Mouse (Mus musculus) layer of hippocampus, postnatal 25 days (tissue): ENCODE data around the gene Zbtb7b. TPM values are rescaled to one million over a fixed set of nuclear protein-coding genes. Genes with fewer than 3 reads are reported as not detected.
"Not testable (repeated sequence)": the region's sequence is repeated elsewhere in the genome, so short reads cannot be mapped to it uniquely, and the experiment has no call there.

Experiments used
- DNase-seq, 2 experiments: peaks; one replicate each; pipeline ENCODE4 v3.0.0; 2022; ENCODE audit warnings: mixed read lengths in 2 of 2, low spot score in 1 of 2; ENCODE audit errors: extremely low spot score in 1 of 2
- total RNA-seq, 2 experiments: library from RNA; stranded (reverse); gene quantifications; 2 replicates each; pipeline ENCODE4 v1.2.3; 2021

The Zbtb7b gene
- total RNA-seq, result 10 to 100 TPM; 12.3 to 14.4 TPM

DNA sequence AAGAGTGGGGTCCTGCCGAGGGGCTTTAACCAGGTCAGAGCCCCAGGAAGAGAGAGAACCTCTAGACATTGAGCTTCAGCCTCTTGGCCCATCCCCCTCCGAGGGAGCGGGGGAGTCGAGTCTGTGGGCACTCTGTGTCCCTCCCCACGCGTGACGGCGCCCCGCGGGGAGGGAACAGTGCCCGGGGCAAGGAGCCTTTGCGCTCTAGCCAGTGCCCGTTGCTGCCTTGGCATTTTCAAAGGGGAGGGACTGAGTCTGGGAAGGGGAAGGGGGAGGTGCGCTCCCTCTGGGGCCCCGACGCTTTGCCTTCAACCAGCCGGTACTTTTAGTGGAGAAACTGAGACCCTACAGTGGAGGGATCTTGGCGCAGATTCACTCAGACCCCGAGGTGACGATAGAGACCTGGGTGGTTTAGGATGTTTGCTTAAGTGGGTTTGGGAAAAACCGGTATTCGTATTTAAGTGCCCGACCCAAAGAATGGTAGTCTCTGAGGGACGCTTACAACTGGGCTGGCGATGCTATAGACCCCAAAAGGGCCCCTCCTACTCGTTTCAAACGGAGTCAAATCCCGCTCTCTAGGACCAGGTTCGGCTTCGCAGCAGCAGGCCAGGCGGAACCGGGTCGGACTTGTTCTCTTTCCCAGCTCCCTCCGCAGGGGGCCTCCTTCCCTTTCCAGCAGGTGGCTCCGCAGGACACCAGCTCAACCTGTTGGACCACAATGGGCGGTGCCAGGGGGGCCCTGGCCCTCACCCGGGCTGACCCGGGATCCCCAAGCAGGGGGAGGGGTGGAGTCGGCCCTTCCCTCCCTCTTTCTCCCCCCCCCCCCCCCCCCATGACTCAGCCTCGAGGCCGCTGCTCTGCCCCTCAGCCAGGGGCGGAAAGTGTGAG lies at the start of gene Zbtb7b:
Gene Zbtb7b (minus strand): TSS at position 771 of the 888 bp plus-strand sequence.
- peak in 1 of 2 experiments; percentile 41 for DNase-seq

GRCm38 (mm10) chr3:89440691-89441090 lies 46.1 kb upstream of the Zbtb7b start:
- no peak for DNase-seq

- DNase-seq, result no peak
Observed at GRCm38 (mm10) chr3:89437269-89437668, 42.7 kb upstream of the Zbtb7b start.

DNA sequence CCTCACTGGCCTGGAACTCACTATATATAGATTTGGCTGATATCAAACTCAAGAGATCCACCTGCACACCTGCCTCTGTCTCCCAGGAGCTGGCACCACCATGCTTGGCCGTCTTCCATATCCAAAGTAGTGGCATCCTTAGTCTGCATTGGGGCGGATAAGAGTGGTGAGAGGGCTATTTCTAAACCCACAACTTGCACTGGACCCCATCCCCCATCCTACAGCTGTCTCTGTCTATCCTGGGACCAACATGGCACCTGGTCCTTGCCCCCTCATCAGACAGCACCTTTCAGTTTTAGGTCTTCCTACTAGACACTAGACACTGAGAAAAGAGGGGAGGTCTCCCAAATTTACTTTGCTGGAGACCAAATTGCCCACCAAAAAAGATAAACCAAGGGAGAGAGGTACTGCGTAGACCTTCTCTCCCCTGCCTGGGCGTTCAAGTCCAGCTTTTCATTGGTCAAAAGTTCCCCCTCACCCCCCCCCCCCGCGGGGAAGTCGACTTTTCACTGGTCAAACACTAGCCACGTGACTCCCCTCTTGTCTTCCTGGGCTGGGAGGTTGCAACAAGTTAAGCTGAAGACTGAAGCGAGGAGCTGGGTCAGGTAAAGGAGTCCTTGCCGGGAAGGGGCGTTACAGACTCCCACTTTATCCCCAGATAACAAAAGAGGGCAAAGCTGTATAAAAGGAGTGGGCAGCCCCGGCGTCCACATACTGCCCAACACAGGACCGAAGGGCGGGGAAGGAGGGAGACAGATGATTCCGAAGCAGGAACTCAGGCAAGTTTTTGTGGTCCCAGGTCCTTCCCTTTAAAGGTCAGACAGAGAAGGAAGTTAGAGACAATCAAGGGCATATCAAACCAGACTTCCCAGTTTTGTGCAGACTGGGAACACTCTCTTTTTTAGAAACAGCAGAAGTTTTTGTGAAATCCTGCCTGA lies 41.9 kb upstream of the Zbtb7b start, which contains the start of gene Pbxip1:
Gene Pbxip1 (plus strand): TSS at position 531 of the 938 bp plus-strand sequence.
- DNase-seq, result no peak

- no peak for DNase-seq
Observed at GRCm38 (mm10) chr3:89435041-89435440, 40.5 kb upstream of the Zbtb7b start.

DNA sequence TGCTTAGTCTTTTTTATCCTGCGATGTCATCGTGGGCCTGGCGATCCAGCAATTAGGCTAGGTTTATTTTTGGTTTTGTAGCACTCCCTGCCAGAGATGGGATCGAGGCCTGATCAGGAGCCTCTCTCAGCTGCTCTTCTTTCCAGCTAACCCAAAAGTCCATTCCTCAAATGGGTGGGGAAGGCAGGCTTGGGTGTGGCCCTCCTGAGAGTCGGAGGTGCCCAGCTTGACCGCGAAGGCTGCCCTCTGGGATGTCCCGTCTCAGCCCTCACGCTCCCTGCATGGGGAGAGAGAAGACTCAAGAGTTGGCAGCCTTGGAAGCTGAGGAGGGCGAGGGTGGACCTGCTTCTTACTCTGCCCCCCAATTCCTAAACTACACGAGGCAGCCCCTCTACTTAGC lies 40.0 kb upstream of the Zbtb7b start:
- no peak for DNase-seq

DNA sequence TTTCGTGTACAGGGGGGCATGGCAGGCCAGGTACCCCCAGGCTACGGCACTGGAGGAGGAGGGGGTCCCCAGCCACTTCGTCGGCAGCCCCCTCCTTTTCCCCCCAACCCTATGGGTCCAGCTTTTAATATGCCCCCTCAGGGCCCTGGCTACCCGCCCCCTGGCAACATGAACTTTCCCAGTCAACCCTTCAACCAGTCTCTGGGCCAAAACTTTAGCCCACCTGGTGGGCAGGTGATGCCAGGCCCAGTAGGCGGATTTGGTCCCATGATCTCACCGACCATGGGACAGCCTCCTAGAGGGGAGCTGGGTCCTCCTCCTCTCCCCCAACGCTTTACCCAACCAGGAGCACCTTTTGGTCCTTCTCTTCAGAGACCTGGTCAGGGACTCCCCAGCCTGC lies 38.0 kb upstream of the Zbtb7b start:
- DNase-seq, result no peak

GRCm38 (mm10) chr3:89430171-89431159 lies 35.9 kb upstream of the Zbtb7b start, which contains the start of gene Pygo2:
Gene Pygo2, plus strand, starts transcription at chr3:89430214.
- DNase-seq, result peak; percentile 81 to 87

DNA sequence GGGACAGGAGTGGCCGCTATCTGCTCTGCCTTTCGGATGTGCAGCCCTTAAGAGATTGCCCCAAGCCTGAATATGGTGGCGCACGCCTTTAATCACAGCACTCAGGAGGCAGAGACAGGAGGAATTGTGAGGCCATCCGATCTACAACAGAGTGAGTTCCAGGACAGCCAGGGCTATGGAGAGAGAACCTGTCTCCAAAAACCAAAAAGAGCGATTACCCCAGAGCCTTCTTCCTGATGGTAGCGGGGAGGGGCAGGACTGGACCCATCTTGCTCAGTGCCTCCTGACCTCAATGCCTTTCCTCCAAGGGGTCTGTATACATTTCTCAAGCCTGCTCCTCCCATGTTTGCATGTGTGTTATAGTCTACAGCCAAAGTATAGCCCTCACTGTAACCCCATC lies 34.4 kb upstream of the Zbtb7b start:
- not testable (repeated sequence) for DNase-seq

- no peak for DNase-seq
Observed at GRCm38 (mm10) chr3:89425876-89426275, 31.3 kb upstream of the Zbtb7b start.

- no peak for DNase-seq
Observed at GRCm38 (mm10) chr3:89425141-89425525, 30.6 kb upstream of the Zbtb7b start.

DNA sequence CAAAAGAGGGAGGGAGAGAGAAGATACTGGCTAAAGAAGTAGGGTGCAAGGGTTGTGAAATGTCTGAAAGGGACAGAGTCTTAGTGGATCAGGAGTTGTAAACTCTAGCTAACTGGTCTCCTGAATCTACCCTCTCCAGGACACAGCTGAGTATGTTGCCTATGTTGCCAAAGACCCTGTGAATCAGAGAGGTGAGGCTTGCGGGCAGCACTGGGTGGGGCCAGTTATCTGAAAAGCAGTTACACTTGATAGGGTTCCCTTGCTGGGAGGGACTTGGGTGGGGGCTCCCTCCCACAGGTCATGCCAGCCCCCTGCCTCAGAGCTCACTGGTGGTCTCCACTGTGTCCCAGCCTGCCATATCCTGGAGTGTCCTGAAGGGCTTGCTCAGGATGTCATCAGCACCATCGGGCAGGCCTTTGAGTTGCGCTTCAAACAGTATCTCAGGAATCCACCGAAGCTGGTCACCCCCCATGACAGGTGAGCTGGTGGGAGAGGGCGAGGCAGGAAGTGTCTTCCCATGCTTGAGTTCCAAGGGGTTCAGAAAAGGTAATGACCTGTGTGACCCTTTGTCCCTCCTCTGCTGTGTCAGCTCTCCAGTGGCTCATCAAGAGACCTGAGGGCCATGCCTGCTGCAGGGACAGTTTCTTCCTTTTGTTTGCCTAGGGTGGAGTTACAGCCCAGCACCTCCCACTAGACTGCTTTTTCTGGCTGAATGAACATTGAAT lies 30.0 kb upstream of the Zbtb7b start:
- no peak for DNase-seq

DNA sequence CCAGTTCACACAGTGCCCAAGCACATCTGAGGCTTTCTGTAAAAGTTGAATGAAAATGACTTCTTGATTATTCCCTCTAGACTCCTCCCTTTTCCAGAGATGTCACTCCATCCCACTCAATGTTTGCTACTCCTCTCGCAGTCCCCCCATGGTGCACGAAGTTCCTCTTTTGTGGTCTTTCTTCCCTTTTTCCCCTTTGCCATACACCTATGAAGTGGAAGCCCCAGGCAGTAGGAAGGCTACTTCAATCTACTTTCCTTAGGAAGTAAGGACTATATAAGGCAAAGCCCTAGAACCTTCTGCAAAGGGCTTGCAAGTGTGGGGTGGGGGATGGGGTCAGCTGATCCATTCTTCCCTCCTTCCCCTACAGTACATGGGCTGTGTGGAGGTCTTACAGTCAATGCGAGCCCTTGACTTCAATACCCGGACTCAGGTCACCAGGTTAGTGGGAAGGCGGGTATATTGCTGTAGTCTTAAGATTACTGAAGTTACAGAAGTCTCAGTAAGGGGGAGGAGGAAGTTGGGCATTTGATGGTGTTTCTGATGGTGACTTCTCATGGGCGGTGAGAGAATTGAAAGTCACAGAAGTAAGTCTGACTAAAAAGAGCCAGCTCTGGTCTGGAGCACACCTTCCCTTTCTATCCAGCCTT lies 28.1 kb upstream of the Zbtb7b start:
- DNase-seq, result no peak

GRCm38 (mm10) chr3:89421810-89422473 lies 27.4 kb upstream of the Zbtb7b start:
- no peak for DNase-seq

DNA sequence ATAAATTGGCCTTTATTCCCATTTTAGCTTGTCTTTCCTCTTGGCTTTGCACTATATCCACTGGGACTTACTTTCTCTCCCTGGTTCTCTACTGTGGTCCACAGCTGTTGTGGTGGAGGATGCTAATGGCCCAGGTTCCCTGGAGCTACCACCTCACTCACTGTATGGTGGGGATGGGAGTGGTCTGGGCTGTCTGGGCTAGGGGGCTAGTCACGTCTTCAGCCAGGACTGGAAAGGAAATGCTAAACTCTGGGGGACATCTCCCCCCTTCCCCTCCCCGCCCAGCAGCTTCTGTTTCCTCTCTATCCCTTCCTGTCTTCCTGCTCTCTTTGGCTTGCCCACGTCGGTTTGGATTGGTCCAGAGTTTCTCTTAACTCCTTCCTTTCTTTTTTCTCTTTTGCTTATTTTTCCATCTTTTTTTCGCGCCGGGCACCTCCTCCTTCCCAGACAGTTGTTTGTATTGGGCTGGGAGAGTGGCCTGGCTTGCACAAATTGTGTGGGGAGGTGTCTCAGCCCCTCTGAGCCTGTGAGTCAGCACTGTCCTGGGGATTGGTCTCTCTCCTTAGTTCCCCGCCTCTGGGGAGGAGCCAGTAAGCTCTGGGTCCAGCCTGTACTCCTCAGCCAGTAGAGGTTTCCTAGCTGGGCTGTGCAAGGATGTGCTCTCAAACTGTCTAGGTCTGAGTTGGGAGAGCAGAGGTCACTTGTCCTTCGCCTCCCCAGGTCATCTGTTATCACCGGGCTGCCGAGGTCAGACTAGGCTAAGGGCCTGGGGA lies 26.6 kb upstream of the Zbtb7b start:
- DNase-seq, result peak; percentile 38 to 46

GRCm38 (mm10) chr3:89420421-89420820 lies 25.8 kb upstream of the Zbtb7b start:
- no peak for DNase-seq

DNA sequence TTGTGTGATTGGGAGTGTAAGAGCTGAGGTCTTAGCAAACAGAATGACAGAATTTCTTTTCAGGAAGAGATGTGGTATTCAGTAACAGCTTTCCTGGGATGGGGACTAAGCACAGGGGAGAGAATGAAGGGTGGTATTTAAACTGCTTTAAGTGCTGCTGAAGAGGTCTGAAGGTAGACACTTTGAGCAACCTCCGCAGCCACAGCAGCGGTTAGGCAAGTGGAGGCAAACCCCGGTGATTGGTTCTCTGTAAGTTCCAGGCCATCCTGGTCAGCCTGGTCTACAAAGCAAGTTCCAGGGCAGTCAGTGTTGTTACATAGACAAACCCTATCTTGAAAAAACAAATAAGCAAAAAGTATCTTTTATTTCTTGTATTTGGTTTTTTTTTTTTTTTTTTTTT lies 25.4 kb upstream of the Zbtb7b start:
- no peak for DNase-seq
